Mouse (Mus musculus): ENCODE measurements around the gene Cntn1.

- TF ChIP-seq CTCF (IDR thresholded peaks at IDR 0.05; ENCODE audit: insufficient read depth, low read length) (no peak), POLR2A (IDR thresholded peaks at IDR 0.05; ENCODE audit: borderline replicate concordance, extremely low read depth, low read depth, low read length) (no peak)
These were observed 41.1 kb downstream of the Cntn1 start for GRCm38 (mm10) chr15:92092041-92092440.

Data from lung, adult 2 months (tissue).